Mouse (Mus musculus): ENCODE measurements around the gene Slc40a1. TPM values are rescaled to one million over a fixed set of nuclear protein-coding genes. Genes with fewer than 3 reads are reported as not detected.
A peak's percentile ranks its signal among the peaks of the same experiment; 100 is the strongest.

Slc40a1 gene
- 254 and 260 TPM in 2 replicates for total RNA-seq (2017)

DNA sequence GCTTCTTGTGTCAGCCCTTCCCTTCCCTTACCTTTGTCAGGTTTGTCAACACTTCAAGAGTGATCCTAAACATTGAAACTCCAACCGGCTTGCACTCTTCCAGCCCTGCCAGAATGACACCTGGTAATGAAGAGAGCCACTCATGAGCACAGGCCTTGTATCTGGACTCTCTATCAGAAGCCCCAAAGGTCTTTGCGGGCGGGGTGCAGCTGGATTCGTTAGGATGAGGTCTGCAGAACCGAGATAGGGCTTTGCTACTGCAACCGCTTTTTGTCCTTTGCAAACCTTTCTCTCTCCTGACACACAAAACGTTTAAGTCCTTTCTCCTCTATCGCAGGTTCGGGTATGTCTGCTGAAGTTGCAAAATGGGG lies at the start of gene Slc40a1:
Gene Slc40a1 (minus strand): TSS at position 131 of the 371 bp plus-strand sequence.
- ATAC-seq (ENCODE audit: extremely low read depth, insufficient number of reproducible peaks, low FRiP score, poor library complexity, severe bottlenecking), result no peak

DNA sequence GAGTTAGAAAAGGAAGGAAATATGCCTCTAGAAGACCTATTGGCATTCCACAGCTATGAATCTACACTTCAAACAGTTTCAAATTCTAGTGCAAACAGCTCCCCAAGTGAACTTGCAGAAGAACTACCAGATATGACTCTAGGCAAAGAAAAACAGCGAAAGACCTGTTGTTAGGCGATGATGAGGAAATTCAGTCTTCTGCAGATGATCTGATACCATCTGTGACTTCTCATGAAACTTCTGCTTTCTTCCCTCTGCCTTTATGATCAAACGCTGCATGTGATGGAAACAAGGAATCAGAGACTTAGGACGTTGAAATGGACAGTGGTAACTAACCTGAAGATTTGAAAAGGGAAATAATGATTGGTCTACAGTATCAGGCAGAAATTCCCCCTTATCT lies 45.0 kb upstream of the Slc40a1 start:
- ATAC-seq (ENCODE audit: extremely low read depth, insufficient number of reproducible peaks, low FRiP score, poor library complexity, severe bottlenecking), result no peak

DNA sequence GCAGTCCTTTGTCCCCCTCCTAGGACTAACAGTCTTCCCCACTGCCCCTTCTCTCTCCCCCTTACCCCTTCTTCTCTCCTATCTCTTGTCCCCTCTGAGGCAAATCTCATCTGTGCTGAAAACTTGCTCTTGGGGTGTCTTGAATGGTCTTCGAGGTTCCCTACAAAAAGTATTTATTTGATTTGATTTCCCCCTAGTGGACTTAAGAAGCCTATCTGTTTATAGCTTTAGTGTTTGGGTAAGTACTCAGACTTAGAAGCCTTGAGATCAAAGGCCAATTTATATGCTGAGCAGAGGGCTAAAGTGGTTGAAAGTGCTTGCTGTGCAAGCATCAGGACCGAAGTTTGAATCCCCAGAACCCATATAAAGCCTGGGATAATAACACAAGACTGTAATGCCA lies 22.7 kb upstream of the Slc40a1 start:
- no peak for ATAC-seq (ENCODE audit: extremely low read depth, insufficient number of reproducible peaks, low FRiP score, poor library complexity, severe bottlenecking)

- no peak for ATAC-seq (ENCODE audit: extremely low read depth, insufficient number of reproducible peaks, low FRiP score, poor library complexity, severe bottlenecking)
Measured at GRCm38 (mm10) chr1:45947843-45948242, 21.5 kb upstream of the Slc40a1 start.

DNA sequence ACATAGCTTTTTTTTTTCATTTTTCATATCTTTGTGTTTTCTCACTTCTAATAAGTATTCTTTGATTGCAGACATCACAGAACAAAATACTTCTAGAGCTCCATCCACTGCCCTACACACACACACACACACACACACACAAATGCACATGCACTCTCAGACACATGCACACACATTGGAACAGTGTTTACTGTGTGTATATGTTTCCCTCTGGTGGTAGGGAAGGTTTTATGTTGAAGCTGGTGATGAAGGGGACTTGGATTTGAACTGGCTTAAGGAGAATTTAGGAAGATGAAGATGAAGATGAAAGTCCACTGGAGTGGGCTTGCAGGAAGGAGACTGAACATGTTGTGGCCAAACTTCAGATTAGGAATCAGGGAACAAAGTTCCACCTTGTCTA lies 4.8 kb upstream of the Slc40a1 start:
- ATAC-seq (ENCODE audit: extremely low read depth, insufficient number of reproducible peaks, low FRiP score, poor library complexity, severe bottlenecking), result no peak

DNA sequence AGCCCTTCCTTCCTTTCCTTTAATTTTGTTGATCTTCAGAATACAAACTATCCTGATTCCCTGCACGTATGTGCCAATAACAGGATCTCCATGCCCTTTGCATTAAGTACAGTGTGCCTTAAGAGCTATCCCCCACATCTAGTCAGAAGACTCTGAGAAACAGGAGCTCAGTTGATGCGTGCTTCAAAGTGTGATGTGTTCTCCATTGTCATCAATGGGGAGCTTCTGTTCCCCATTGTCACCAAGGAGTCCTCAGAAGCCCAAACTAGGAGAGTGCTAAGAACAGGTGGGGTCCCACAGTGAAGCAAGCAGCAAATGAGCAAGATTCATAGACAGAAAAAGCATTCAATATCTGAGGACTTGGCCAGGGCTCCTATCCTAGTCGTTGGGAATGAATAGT lies 588 bp upstream of the Slc40a1 start:
- ATAC-seq (ENCODE audit: extremely low read depth, insufficient number of reproducible peaks, low FRiP score, poor library complexity, severe bottlenecking), result no peak

DNA sequence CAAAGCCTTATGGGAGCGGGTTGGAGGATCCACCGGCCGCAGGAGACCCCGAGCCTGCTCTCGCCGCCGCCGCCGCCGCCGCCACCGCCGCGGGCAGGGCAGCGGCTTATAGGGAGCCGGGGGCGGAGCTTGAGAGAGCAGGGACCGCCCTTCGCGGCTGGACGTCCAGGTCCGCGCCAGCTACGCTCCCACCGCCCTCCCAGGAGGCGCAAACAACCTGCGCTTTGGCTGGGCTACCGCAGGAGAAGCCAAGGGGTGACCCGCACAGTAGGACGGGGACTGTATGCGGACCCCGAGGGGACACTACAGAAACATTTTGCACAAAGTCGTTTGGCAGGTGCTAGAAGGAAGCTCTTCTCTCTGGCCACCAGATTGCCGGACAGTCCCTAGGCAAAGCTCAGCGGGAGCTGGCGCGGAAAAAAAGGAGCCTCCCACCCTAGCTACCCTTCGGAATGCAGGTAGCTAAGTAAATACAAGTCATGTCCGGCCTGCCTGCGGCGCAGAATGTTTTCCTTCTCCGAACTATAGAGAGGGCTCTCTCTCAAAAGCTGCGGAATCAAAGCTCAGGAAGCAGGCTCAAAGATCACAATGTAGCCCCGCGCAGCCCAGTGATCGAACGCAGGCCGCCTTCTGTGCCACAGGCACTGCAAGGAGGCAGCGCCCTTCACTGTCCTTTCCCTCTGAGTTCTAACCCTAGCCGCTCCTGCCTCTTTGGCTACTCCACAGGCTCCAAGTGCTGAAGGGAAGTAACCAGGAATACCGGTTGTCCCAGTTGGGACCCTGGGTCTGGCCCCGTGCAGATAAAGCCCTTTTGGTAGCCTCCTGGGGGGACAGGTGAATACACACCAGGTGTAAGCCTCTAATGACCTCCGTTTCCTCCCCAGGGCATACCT lies 577 bp downstream of the Slc40a1 start:
- ATAC-seq (ENCODE audit: extremely low read depth, insufficient number of reproducible peaks, low FRiP score, poor library complexity, severe bottlenecking), result peak; percentile 81

GRCm38 (mm10) chr1:45925131-45925499 lies 1.2 kb downstream of the Slc40a1 start:
- ATAC-seq (ENCODE audit: extremely low read depth, insufficient number of reproducible peaks, low FRiP score, poor library complexity, severe bottlenecking), result 0 out of 2 replicates have a peak, but pooled peaks have one; percentile 9

- no peak for ATAC-seq (ENCODE audit: extremely low read depth, insufficient number of reproducible peaks, low FRiP score, poor library complexity, severe bottlenecking)
Measured at GRCm38 (mm10) chr1:45924516-45924915, 1.8 kb downstream of the Slc40a1 start.

- no peak for ATAC-seq (ENCODE audit: extremely low read depth, insufficient number of reproducible peaks, low FRiP score, poor library complexity, severe bottlenecking)
Measured at GRCm38 (mm10) chr1:45923306-45923705, 3.0 kb downstream of the Slc40a1 start.

- no peak for ATAC-seq (ENCODE audit: extremely low read depth, insufficient number of reproducible peaks, low FRiP score, poor library complexity, severe bottlenecking)
Measured at GRCm38 (mm10) chr1:45920703-45921102, 5.6 kb downstream of the Slc40a1 start.

- ATAC-seq (ENCODE audit: extremely low read depth, insufficient number of reproducible peaks, low FRiP score, poor library complexity, severe bottlenecking), result no peak
Measured at GRCm38 (mm10) chr1:45919752-45920151, 6.6 kb downstream of the Slc40a1 start.

- ATAC-seq (ENCODE audit: extremely low read depth, insufficient number of reproducible peaks, low FRiP score, poor library complexity, severe bottlenecking), result no peak
Measured at GRCm38 (mm10) chr1:45917136-45917803, 9.1 kb downstream of the Slc40a1 start.

GRCm38 (mm10) chr1:45916174-45916573 lies 10.1 kb downstream of the Slc40a1 start:
- no peak for ATAC-seq (ENCODE audit: extremely low read depth, insufficient number of reproducible peaks, low FRiP score, poor library complexity, severe bottlenecking)

DNA sequence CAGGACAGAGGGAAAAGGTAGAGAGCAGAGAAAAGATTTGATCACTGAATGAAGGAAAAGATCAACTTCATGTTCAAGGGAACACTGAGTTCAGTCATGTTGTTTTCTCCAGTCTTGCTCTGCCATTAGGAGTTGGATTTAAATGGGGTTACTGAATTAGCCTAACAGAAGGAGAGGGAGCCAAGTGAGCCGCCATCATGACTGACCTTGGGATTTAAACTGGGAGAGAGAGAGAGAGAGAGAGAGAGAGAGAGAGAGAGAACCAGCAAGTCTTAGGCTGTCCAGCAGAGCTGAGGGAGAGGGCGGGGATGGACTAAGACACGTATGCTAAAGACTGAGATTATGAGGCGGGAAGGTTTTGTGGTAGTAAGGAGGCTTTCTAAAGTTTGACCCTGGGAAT lies 12.1 kb downstream of the Slc40a1 start:
- no peak for ATAC-seq (ENCODE audit: extremely low read depth, insufficient number of reproducible peaks, low FRiP score, poor library complexity, severe bottlenecking)

DNA sequence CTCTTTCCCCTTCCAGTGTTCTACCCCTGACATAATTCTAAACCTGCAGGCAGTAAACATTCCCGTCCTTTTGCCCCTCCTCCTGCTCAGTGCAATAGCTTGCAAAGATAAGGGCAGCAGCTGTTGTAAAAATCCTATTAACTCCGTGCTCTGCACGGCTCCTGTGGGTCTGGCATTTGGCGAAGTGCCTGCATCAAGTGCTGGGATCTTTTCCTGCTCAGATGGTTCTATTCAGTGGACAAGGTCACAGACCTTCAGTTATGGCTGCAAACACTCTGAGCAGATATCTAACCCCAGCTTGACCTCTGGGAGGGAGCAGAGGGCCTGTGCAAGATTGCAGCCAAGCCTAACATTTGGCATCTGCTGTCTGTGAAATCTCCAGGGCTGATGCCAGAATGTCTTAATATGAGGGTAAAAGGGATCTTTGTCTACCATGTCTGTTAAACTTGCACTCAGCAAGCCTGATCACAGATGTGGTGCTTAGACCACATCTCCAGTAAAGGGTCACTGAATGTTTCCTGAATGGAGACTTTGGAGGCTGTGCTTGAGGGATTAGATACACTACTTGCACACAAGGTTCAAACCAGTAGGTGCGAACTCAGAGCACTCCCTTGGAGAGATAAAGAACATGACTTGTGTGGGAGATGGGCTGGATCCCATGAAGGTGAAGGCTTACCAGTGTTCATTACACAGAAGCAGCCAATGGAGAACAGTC lies 21.1 kb downstream of the Slc40a1 start:
- no peak for ATAC-seq (ENCODE audit: extremely low read depth, insufficient number of reproducible peaks, low FRiP score, poor library complexity, severe bottlenecking)

GRCm38 (mm10) chr1:45904161-45904560 lies 22.2 kb downstream of the Slc40a1 start:
- ATAC-seq (ENCODE audit: extremely low read depth, insufficient number of reproducible peaks, low FRiP score, poor library complexity, severe bottlenecking), result no peak

DNA sequence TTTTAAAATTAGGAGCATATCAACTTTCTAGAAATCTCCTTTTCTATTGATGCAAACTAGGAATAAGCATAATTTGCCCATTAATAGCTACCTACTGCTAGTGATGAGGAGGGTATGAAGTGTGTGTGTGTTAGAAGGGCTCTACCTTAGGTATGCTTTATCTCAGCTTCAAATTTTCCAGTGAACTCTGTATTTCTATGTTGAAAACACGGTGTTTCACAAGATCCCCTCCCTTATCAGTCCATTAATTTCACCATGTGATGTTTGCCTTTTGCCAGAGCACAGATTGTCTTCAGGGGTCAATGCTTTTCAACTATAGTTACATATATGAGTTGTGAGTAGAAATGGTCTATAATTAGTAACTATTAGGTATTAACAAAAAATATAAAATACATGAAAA lies 28.3 kb downstream of the Slc40a1 start:
- no peak for ATAC-seq (ENCODE audit: extremely low read depth, insufficient number of reproducible peaks, low FRiP score, poor library complexity, severe bottlenecking)

DNA sequence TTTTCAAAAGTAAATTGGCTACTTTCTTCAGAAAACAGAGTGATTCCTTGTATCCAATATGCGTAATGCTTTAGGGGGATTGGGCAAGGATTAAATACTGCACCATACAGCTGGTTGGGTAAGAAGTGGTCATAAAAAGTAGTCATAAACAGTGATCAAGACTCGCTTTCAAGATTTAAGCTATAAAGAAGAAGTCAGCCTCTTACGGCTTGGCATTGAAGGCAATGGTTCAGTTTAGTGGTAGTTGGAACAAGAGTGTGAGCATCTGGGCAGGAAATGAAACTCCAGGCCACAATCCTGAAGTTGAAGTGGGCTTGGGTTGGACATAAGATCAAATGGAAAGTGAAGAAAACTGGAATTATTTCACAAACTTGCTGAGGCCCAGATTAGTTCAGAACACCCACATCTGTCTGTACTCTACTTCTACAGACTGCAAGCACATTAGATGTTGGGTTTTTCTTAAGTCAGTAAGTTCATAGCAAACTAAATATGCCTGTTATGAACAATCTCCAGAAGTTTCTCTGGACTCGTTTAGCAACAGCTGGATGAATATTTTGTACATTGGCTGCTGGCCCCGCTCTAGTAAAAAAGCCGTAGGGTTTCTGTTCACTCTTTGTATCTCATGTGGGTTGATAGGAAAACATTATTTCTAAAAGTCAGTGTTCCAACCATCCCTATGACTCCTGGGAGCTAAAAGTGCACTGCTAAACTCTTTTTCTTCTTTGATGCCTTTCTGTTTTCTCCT lies 32.0 kb downstream of the Slc40a1 start:
- ATAC-seq (ENCODE audit: extremely low read depth, insufficient number of reproducible peaks, low FRiP score, poor library complexity, severe bottlenecking), result no peak
